8 mouse cellular contexts compared by ENCODE assay signal in the genomic region with DNA sequence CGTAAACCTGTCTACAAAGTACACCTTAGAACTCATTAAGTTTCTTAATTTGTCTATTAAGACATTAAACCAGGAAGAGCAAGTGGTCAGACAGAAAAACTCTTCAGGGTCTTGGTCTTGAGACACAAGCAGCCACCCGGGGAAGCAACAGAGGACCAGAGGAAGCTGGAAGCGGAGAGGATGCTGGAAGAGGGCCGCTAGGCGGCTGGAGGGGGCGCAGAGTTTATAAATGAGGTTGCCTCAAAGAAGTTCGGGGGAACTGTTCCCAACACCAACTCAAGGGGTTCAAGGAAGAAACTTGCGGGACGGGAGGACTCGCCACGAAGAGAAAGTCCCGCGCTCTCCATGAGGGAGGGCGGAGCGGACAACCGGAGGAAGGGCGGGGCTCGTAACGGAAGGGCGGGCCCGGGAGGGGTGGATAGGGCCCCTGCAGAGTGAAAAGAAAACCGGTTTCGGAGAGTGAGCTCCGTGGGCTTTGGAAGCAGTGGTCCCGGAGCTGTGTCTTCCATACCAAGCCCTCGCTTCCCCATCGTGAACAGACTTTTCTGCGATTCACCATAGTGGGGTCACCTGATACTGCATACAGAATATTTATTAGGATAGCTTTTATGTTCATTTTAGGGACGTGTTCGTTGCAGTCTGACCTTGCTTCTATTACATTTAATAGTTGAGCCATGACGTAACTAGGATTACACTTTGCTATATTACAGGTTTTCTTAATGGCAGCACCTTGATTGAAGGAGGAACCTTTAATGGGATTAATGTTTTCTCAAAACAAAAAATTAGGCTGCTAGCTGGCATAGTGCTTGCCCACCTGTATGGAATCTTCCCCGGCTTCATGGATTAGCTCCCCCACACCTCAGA. TPM values are rescaled to one million over a fixed set of nuclear protein-coding genes. Genes with fewer than 3 reads are reported as not detected.
DNase-seq lines count a peak whose midpoint lies in the region; ATAC-seq lines count a peak whose summit lies in the region.

No protein-coding gene starts in this region.

- no peaks in the 10 kb centered on the region for H3K36me3 ChIP-seq in intestine, embryonic 14.5 days (ENCODE audit: control insufficient read depth, insufficient read depth, low read length)
- H3K36me3 ChIP-seq in limb, embryonic 10.5 days: no peaks in the 10 kb centered on the region
- no peaks in the 10 kb centered on the region for H3K36me3 ChIP-seq in midbrain, embryonic 10.5 days

- peak overlapping the region; percentile 57 for H3K4me2 ChIP-seq in intestine, embryonic 14.5 days (ENCODE audit: low read length)

- peak overlapping the region; percentile 51 for H3K9ac ChIP-seq in intestine, embryonic 14.5 days (ENCODE audit: low read length)

- peak overlapping the region; percentile 67 for H3K27ac ChIP-seq in intestine, embryonic 14.5 days (ENCODE audit: low read depth)
- H3K27ac ChIP-seq in limb, embryonic 10.5 days: peak overlapping the region; percentile 93
- peak overlapping the region; percentile 89 for H3K27ac ChIP-seq in midbrain, embryonic 10.5 days (replicated peaks)

- 4% methylated on average over 32 of the region's 32 CpGs for WGBS in intestine, embryonic 14.5 days
- WGBS in limb, embryonic 10.5 days: 6% methylated on average over 32 of the region's 32 CpGs
- 5% methylated on average over 32 of the region's 32 CpGs for WGBS in midbrain, embryonic 10.5 days

- no peaks in the 10 kb centered on the region for H3K9me3 ChIP-seq in intestine, embryonic 14.5 days (ENCODE audit: control insufficient read depth, low read length)
- H3K9me3 ChIP-seq in limb, embryonic 10.5 days (replicated peaks): no peaks in the 10 kb centered on the region
- H3K9me3 ChIP-seq in midbrain, embryonic 10.5 days (replicated peaks): no peaks in the 10 kb centered on the region

- H3K4me1 ChIP-seq in intestine, embryonic 14.5 days (replicated peaks; ENCODE audit: control insufficient read depth, insufficient read depth, low read length): peaks cover 19% of the 10 kb centered on the region
- peaks cover 16% of the 10 kb centered on the region for H3K4me1 ChIP-seq in limb, embryonic 10.5 days
- H3K4me1 ChIP-seq in midbrain, embryonic 10.5 days: peaks cover 23% of the 10 kb centered on the region

- peak; percentile 33; the same call in 1 of the 2 replicates for ATAC-seq in intestine, embryonic 14.5 days (replicated peaks; ENCODE audit: low FRiP score, low TSS enrichment, low read depth)

- H3K4me3 ChIP-seq in intestine, embryonic 14.5 days (ENCODE audit: low read depth, low read length): peak overlapping the region; percentile 56
- H3K4me3 ChIP-seq in limb, embryonic 10.5 days: peak overlapping the region; percentile 63
- H3K4me3 ChIP-seq in midbrain, embryonic 10.5 days: peak overlapping the region; percentile 68

- peak; percentile 91 for DNase-seq in adrenal gland, adult 2 months
- DNase-seq in embryo, embryonic 10 days (ENCODE audit: low spot score): peak; percentile 76
- peak; percentile 71 to 76 for DNase-seq in gastrocnemius, postnatal 36 days
- peak; percentile 84 for DNase-seq in intestine, embryonic 14.5 days (ENCODE audit: low spot score)
- peak; percentile 80 for DNase-seq in limb, embryonic 10.5 days (ENCODE audit: low spot score)
- DNase-seq in midbrain, embryonic 10.5 days (ENCODE audit: low spot score): peak; percentile 70
- DNase-seq in right cerebral cortex, postnatal 36 days (ENCODE audit: low spot score in 2 of 2): peak; percentile 23 to 41
- DNase-seq in urinary bladder, postnatal 36 days (ENCODE audit: low spot score in 2 of 2): peak; percentile 74 to 84

- intact Hi-C loops in gastrocnemius, postnatal 36 days (cut with DNase I): no loop called here

- no peaks in the 10 kb centered on the region for H3K27me3 ChIP-seq in intestine, embryonic 14.5 days (replicated peaks; ENCODE audit: control insufficient read depth, insufficient read depth, low read length)
- no peaks in the 10 kb centered on the region for H3K27me3 ChIP-seq in limb, embryonic 10.5 days (ENCODE audit: low read depth, poor library complexity, severe bottlenecking)
- no peaks in the 10 kb centered on the region for H3K27me3 ChIP-seq in midbrain, embryonic 10.5 days (ENCODE audit: low read depth, poor library complexity, severe bottlenecking)

RNA-seq across cellular contexts. Expression of gene Nemf, which starts 7.2 kb away (rescaled TPM):
- 10 to 100 TPM; 40.8 to 41.5 TPM for total RNA-seq in adrenal gland, adult 2 months (2021)
- 0.61 and 0.86 TPM in 2 replicates for polyA plus RNA-seq in adrenal gland, adult 2 months (2012; rRNA removed)
- 10 to 100 TPM; 15.9 to 21.6 TPM for total RNA-seq in gastrocnemius, postnatal 36 days (2021)
- 69.1 and 78.7 TPM in 2 replicates for polyA plus RNA-seq in intestine, embryonic 14.5 days (2014; fragmentation: Nextera tagmentation; extraction: Ambion mirVana)
- 81.0 and 87.6 TPM in 2 replicates for polyA plus RNA-seq in limb, embryonic 10.5 days (2016; fragmentation: Nextera tagmentation; extraction: Ambion mirVana)
- 96.6 and 97.2 TPM in 2 replicates for polyA plus RNA-seq in midbrain, embryonic 10.5 days (2016; fragmentation: Nextera tagmentation; extraction: Ambion mirVana)

RNA-seq across cellular contexts. Expression of gene Arf6, which starts 7.8 kb away (rescaled TPM):
- total RNA-seq in adrenal gland, adult 2 months (2021): 100 to 1,000 TPM; 112 to 123 TPM
- polyA plus RNA-seq in adrenal gland, adult 2 months (2012; rRNA removed): 123 and 157 TPM in 2 replicates
- total RNA-seq in gastrocnemius, postnatal 36 days (2021): 10 to 100 TPM; 18.3 to 20.9 TPM
- 48.2 and 53.3 TPM in 2 replicates for polyA plus RNA-seq in intestine, embryonic 14.5 days (2014; fragmentation: Nextera tagmentation; extraction: Ambion mirVana)
- polyA plus RNA-seq in limb, embryonic 10.5 days (2016; fragmentation: Nextera tagmentation; extraction: Ambion mirVana): 45.6 and 50.3 TPM in 2 replicates
- 32.2 and 34.4 TPM in 2 replicates for polyA plus RNA-seq in midbrain, embryonic 10.5 days (2016; fragmentation: Nextera tagmentation; extraction: Ambion mirVana)

RNA-seq across cellular contexts. Expression of gene Gm9887, which starts 8.1 kb away (rescaled TPM):
- 1 to 10 TPM; 1.2 TPM for total RNA-seq in adrenal gland, adult 2 months (2021)
- polyA plus RNA-seq in adrenal gland, adult 2 months (2012; rRNA removed): 3.8 and 3.9 TPM in 2 replicates
- total RNA-seq in gastrocnemius, postnatal 36 days (2021): not detected
- 1.1 and 1.5 TPM in 2 replicates for polyA plus RNA-seq in intestine, embryonic 14.5 days (2014; fragmentation: Nextera tagmentation; extraction: Ambion mirVana)
- 1.4 and 1.7 TPM in 2 replicates for polyA plus RNA-seq in limb, embryonic 10.5 days (2016; fragmentation: Nextera tagmentation; extraction: Ambion mirVana)
- polyA plus RNA-seq in midbrain, embryonic 10.5 days (2016; fragmentation: Nextera tagmentation; extraction: Ambion mirVana): 1.2 and 1.3 TPM in 2 replicates

Comparison
In these comparisons a context has a peak if more than half of its experiments do, and no peak if none do; other contexts are left out.
1. Peak in every context shown above with its lines: DNase-seq, ATAC-seq, H3K4me3 ChIP-seq and H3K27ac ChIP-seq.
2. DNase-seq: peak in every context shown above with its lines; median percentile 91 in adrenal gland, adult 2 months; 84 in intestine, embryonic 14.5 days; 80 in limb, embryonic 10.5 days; 79 in urinary bladder, postnatal 36 days; 76 in embryo, embryonic 10 days; 74 in gastrocnemius, postnatal 36 days; 70 in midbrain, embryonic 10.5 days; 32 in right cerebral cortex, postnatal 36 days.
3. RNA of gene Nemf, which starts 7.2 kb away (polyA plus RNA-seq): 96.6 to 97.2 TPM in midbrain, embryonic 10.5 days, 81.0 to 87.6 TPM in limb, embryonic 10.5 days and 69.1 to 78.7 TPM in intestine, embryonic 14.5 days; 0.61 to 0.86 TPM in adrenal gland, adult 2 months; every median in the first group is over 10 times any median in the second.